Mouse (Mus musculus) liver, adult 2 months (tissue): Measurements from ENCODE around the gene Gldn.

Experiments used
- CTCF ChIP-seq: fragments of 200-500 bp; IDR thresholded peaks from 2 replicates; pipeline ENCODE4 v1.5.1; 2011; ENCODE audit warnings: low read depth, low read length, control low read depth
- POLR2A ChIP-seq: fragments of 200-500 bp; IDR thresholded peaks from 2 replicates; pipeline ENCODE4 v1.6.1; 2011; ENCODE audit warnings: low read length, control low read depth; ENCODE audit not compliant: insufficient read depth; ENCODE audit errors: extremely low read depth

GRCm38 (mm10) chr9:54270889-54271288 lies 15.4 kb upstream of the Gldn start:
- TF ChIP-seq POLR2A (no peak), CTCF (no peak)
